In genomic region chr19:43673513-43674315, GRCm38 (mm10) we compare ENCODE assay signal across 8 mouse cellular contexts. TPM values are rescaled to one million over a fixed set of nuclear protein-coding genes. Genes with fewer than 3 reads are reported as not detected.
DNase-seq lines count a peak whose midpoint lies in the region; ATAC-seq and TF ChIP-seq lines count a peak whose summit lies in the region.

No protein-coding gene starts in this region.

- no peak for TF ChIP-seq POLR2A in spleen, adult 2 months (IDR thresholded peaks at IDR 0.05; ENCODE audit: low read depth, low read length)

- H3K36me3 ChIP-seq in spleen, adult 2 months (ENCODE audit: control insufficient read depth, insufficient read depth, low read length) = no peaks in the 10 kb centered on the region
- no peaks in the 10 kb centered on the region for H3K36me3 ChIP-seq in intestine, embryonic 14.5 days (ENCODE audit: control insufficient read depth, insufficient read depth, low read length)

- peak overlapping the region; percentile 87 for H3K9ac ChIP-seq in intestine, embryonic 14.5 days (ENCODE audit: low read length)

- no peaks in the 10 kb centered on the region for H3K9me3 ChIP-seq in intestine, embryonic 14.5 days (ENCODE audit: control insufficient read depth, low read length)

- DNase-seq in adrenal gland, adult 2 months = peak; percentile 50
- no peak for DNase-seq in adrenal gland, adult 8-10 months
- no peak for DNase-seq in spleen, adult 2 months (ENCODE audit: low read depth in 1 of 2, low spot score in 2 of 2)
- no peak for DNase-seq in spleen, postnatal 14 days (ENCODE audit: low spot score in 2 of 2)
- DNase-seq in intestine, embryonic 14.5 days (ENCODE audit: low spot score) = no peak
- peak; percentile 67 for DNase-seq in naive thymus-derived CD4-positive, alpha-beta T cell, adult 2 months (ENCODE audit: low read depth)
- no peak for DNase-seq in left cerebral cortex, adult 9 months (ENCODE audit: low spot score in 2 of 2)
- no peak for DNase-seq in embryo, embryonic 10 days (ENCODE audit: low spot score)

- peak overlapping the region; percentile 87 for H3K4me3 ChIP-seq in spleen, adult 2 months (ENCODE audit: extremely low read depth, insufficient read depth, insufficient read length)
- peak overlapping the region; percentile 96 for H3K4me3 ChIP-seq in intestine, embryonic 14.5 days (ENCODE audit: low read depth, low read length)

- no peak for TF ChIP-seq CTCF in spleen, adult 2 months (IDR thresholded peaks at IDR 0.05; ENCODE audit: extremely low read depth, insufficient read depth, insufficient read length, insufficient replicate concordance)

- H3K4me1 ChIP-seq in spleen, adult 2 months (ENCODE audit: control insufficient read depth, insufficient read depth, insufficient read length) = peaks cover 2% of the 10 kb centered on the region; the same call in 1 of the 2 replicates
- H3K4me1 ChIP-seq in intestine, embryonic 14.5 days (replicated peaks; ENCODE audit: control insufficient read depth, insufficient read depth, low read length) = peaks cover 19% of the 10 kb centered on the region

- 1% methylated on average over 21 of the region's 21 CpGs for WGBS in spleen, adult 2 months
- WGBS in intestine, embryonic 14.5 days = 6% methylated on average over 21 of the region's 21 CpGs

- H3K27ac ChIP-seq in spleen, adult 2 months (ENCODE audit: insufficient read depth, low read length) = peak overlapping the region; percentile 2
- H3K27ac ChIP-seq in intestine, embryonic 14.5 days (ENCODE audit: low read depth) = peak overlapping the region; percentile 76

- H3K4me2 ChIP-seq in intestine, embryonic 14.5 days (ENCODE audit: low read length) = peak overlapping the region; percentile 83

- no peaks in the 10 kb centered on the region for H3K27me3 ChIP-seq in spleen, adult 2 months (ENCODE audit: control insufficient read depth, insufficient read depth, low read length)
- no peaks in the 10 kb centered on the region for H3K27me3 ChIP-seq in intestine, embryonic 14.5 days (replicated peaks; ENCODE audit: control insufficient read depth, insufficient read depth, low read length)

- no peak for ATAC-seq in intestine, embryonic 14.5 days (replicated peaks; ENCODE audit: low FRiP score, low TSS enrichment, low read depth)

RNA-seq across cellular contexts. Expression of gene Slc25a28, which starts 1.0 kb away (rescaled TPM):
- total RNA-seq in adrenal gland, adult 2 months (2021) = 10 to 100 TPM; 62.3 to 73.1 TPM
- 93.6 and 111 TPM in 2 replicates for polyA plus RNA-seq in adrenal gland, adult 2 months (2012; rRNA removed)
- 100 to 1,000 TPM in 1 of 4 experiments, 10 to 100 TPM in 3; 78.4 to 112 (median 83.7) TPM for total RNA-seq in adrenal gland, adult 8-10 months (2022)
- polyA plus RNA-seq in spleen, adult 2 months (2012; rRNA removed) = 56.4 and 76.9 TPM in 2 replicates
- polyA plus RNA-seq in intestine, embryonic 14.5 days (2014; fragmentation: Nextera tagmentation; extraction: Ambion mirVana) = 18.6 and 21.4 TPM in 2 replicates

RNA-seq across cellular contexts. Expression of gene Entpd7, which starts 15.8 kb away (rescaled TPM):
- 10 to 100 TPM; 16.3 to 20.0 TPM for total RNA-seq in adrenal gland, adult 2 months (2021)
- 3.6 and 4.0 TPM in 2 replicates for polyA plus RNA-seq in adrenal gland, adult 2 months (2012; rRNA removed)
- total RNA-seq in adrenal gland, adult 8-10 months (2022) = 10 to 100 TPM; 18.1 to 27.3 (median 23.6) TPM
- polyA plus RNA-seq in spleen, adult 2 months (2012; rRNA removed) = 3.5 and 4.6 TPM in 2 replicates
- 15.5 and 16.5 TPM in 2 replicates for polyA plus RNA-seq in intestine, embryonic 14.5 days (2014; fragmentation: Nextera tagmentation; extraction: Ambion mirVana)

Comparison
In these comparisons a context has a peak if more than half of its experiments do, and no peak if none do; other contexts are left out.
1. DNase-seq: peak in adrenal gland, adult 2 months (single experiment) and naive thymus-derived CD4-positive, alpha-beta T cell, adult 2 months (single experiment); none in adrenal gland, adult 8-10 months (single experiment), spleen, adult 2 months (0 of 2), spleen, postnatal 14 days (0 of 2), intestine, embryonic 14.5 days (single experiment), left cerebral cortex, adult 9 months (0 of 2) and embryo, embryonic 10 days (single experiment).